Mouse (Mus musculus) testis, adult 2 months (tissue): ENCODE data around the gene Eln.

Source experiments
- CTCF ChIP-seq: fragments of 200-500 bp; IDR thresholded peaks from 2 replicates; pipeline ENCODE4 v1.5.1; 2012; ENCODE audit warnings: low read depth, mild to moderate bottlenecking, inconsistent platforms, low read length, moderate library complexity; ENCODE audit not compliant: control insufficient read depth, insufficient read depth, insufficient replicate concordance
- POLR2A ChIP-seq: fragments of 200-500 bp; IDR thresholded peaks from 2 replicates; pipeline ENCODE4 v1.6.1; 2012; ENCODE audit warnings: low read depth, mild to moderate bottlenecking, inconsistent platforms, low read length, moderate library complexity; ENCODE audit not compliant: control insufficient read depth

- TF ChIP-seq CTCF (no peak), POLR2A (no peak)
Measured at GRCm38 (mm10) chr5:134771750-134772149, 24.6 kb upstream of the Eln start.
